Mouse (Mus musculus) liver, embryonic 13.5 days (tissue): ENCODE results near the gene Erc2. TPM values are rescaled to one million over a fixed set of nuclear protein-coding genes. Genes with fewer than 3 reads are reported as not detected.

Source experiments
- ATAC-seq: fragments of 200-750 bp; cut with Nextera tagmentation; 2 replicates; pipeline ENCODE4 v1.8.0; 2017; ENCODE audit warnings: low read depth, mild to moderate bottlenecking, moderate number of reproducible peaks, moderate library complexity
- DNase-seq: peaks from one replicate; pipeline ENCODE4 v3.0.0; 2022
- H3K27ac ChIP-seq: fragments of 300-500 bp; sonication (generic); 2 replicates; pipeline ENCODE4 v1.5.1; 2015; ENCODE audit warnings: moderate library complexity, mild to moderate bottlenecking, inconsistent platforms
- H3K27me3 ChIP-seq: fragments of 300-500 bp; sonication (generic); 2 replicates; pipeline ENCODE4 v1.6.1; 2015; ENCODE audit warnings: mild to moderate bottlenecking, inconsistent platforms
- H3K36me3 ChIP-seq: fragments of 300-500 bp; sonication (generic); 2 replicates; pipeline ENCODE4 v1.6.1; 2015; ENCODE audit warnings: mild to moderate bottlenecking, inconsistent platforms
- H3K4me1 ChIP-seq: fragments of 300-500 bp; sonication (generic); replicated peaks from 2 replicates; pipeline ENCODE4 v1.6.1; 2015; ENCODE audit warnings: inconsistent platforms
- H3K4me2 ChIP-seq: fragments of 300-500 bp; sonication (generic); 2 replicates; pipeline ENCODE4 v1.6.1; 2015; ENCODE audit warnings: inconsistent platforms, mild to moderate bottlenecking, moderate library complexity
- H3K4me3 ChIP-seq: fragments of 300-500 bp; sonication (generic); replicated peaks from 2 replicates; pipeline ENCODE4 v1.5.1; 2015; ENCODE audit warnings: mild to moderate bottlenecking, inconsistent platforms
- H3K9ac ChIP-seq: fragments of 300-500 bp; sonication (generic); 2 replicates; pipeline ENCODE4 v1.6.1; 2015; ENCODE audit warnings: mild to moderate bottlenecking, inconsistent platforms
- H3K9me3 ChIP-seq: fragments of 300-500 bp; sonication (generic); replicated peaks from 2 replicates; pipeline ENCODE4 v1.6.1; 2016; ENCODE audit warnings: inconsistent platforms
- WGBS: fragments of 180-500 bp; shearing (Covaris S2); methylation state at CpG from one replicate; pipeline ENCODE4 v1.1.7; 2015; ENCODE audit not compliant: insufficient replicate concordance; 5-methylcytosine and 5-hydroxymethylcytosine counted together
- polyA plus RNA-seq: library from polyadenylated mRNA; unstranded; fragments of >200 nt; fragmentation: Nextera tagmentation; extraction: Ambion mirVana; gene quantifications from 2 replicates; pipeline ENCODE4 v1.2.1, GENCODE M21; 2015

Gene Erc2
- polyA plus RNA-seq, 1 experiment from 2014 or later = 0.82 TPM

GRCm38 (mm10) chr14:28278951-28279350, 656.7 kb downstream of the Erc2 start:
- Histone ChIP-seq H3K4me2 (no peak overlapping the region), H3K4me3 (no peak overlapping the region), H3K9me3 (no peaks in the 10 kb centered on the region), H3K27ac (no peak overlapping the region), H3K27me3 (no peaks in the 10 kb centered on the region), H3K4me1 (no peaks in the 10 kb centered on the region), H3K9ac (no peak overlapping the region), H3K36me3 (no peaks in the 10 kb centered on the region)
- ATAC-seq = no peak
- DNase-seq = no peak
- WGBS = 57% methylated on average over 6 of the region's 6 CpGs

GRCm38 (mm10) chr14:28280376-28280775, 658.1 kb downstream of the Erc2 start:
- WGBS = 42% methylated on average over 1 of the region's 1 CpGs
- no peak overlapping the region for H3K4me2 ChIP-seq
- H3K27ac ChIP-seq = no peak overlapping the region
- no peak overlapping the region for H3K9ac ChIP-seq
- no peak overlapping the region for H3K4me3 ChIP-seq
- ATAC-seq (no peak), DNase-seq (no peak)
- H3K27me3 ChIP-seq = no peaks in the 10 kb centered on the region
- H3K9me3 ChIP-seq = no peaks in the 10 kb centered on the region
- no peaks in the 10 kb centered on the region for H3K36me3 ChIP-seq
- H3K4me1 ChIP-seq = no peaks in the 10 kb centered on the region

- no peak overlapping the region for H3K4me3 ChIP-seq
- H3K4me2 ChIP-seq = no peak overlapping the region
- no peaks in the 10 kb centered on the region for H3K36me3 ChIP-seq
- H3K27ac ChIP-seq = no peak overlapping the region
- H3K9ac ChIP-seq = no peak overlapping the region
- no peak for ATAC-seq
- no peak for DNase-seq
- H3K9me3 ChIP-seq = no peaks in the 10 kb centered on the region
- no peaks in the 10 kb centered on the region for H3K4me1 ChIP-seq
- no peaks in the 10 kb centered on the region for H3K27me3 ChIP-seq
- WGBS = 50% methylated on average over 1 of the region's 1 CpGs
Measured at GRCm38 (mm10) chr14:28283319-28284095, 661.3 kb downstream of the Erc2 start.

- H3K4me1 ChIP-seq = no peaks in the 10 kb centered on the region
- no peak overlapping the region for H3K4me2 ChIP-seq
- no peak for ATAC-seq
- H3K27ac ChIP-seq = no peak overlapping the region
- no peaks in the 10 kb centered on the region for H3K9me3 ChIP-seq
- H3K36me3 ChIP-seq = no peaks in the 10 kb centered on the region
- no peak for DNase-seq
- no peaks in the 10 kb centered on the region for H3K27me3 ChIP-seq
- no peak overlapping the region for H3K9ac ChIP-seq
- no peak overlapping the region for H3K4me3 ChIP-seq
Measured at GRCm38 (mm10) chr14:28286511-28286910, 664.3 kb downstream of the Erc2 start.

GRCm38 (mm10) chr14:28288196-28288595, 666.0 kb downstream of the Erc2 start:
- no peak for DNase-seq
- Histone ChIP-seq H3K36me3 (no peaks in the 10 kb centered on the region), H3K27ac (no peak overlapping the region), H3K4me2 (no peak overlapping the region), H3K27me3 (no peaks in the 10 kb centered on the region), H3K4me3 (no peak overlapping the region), H3K9me3 (no peaks in the 10 kb centered on the region), H3K4me1 (no peaks in the 10 kb centered on the region), H3K9ac (no peak overlapping the region)
- no peak for ATAC-seq
- WGBS = 71% methylated on average over 2 of the region's 2 CpGs

GRCm38 (mm10) chr14:28288926-28289325, 666.7 kb downstream of the Erc2 start:
- Histone ChIP-seq H3K9ac (no peak overlapping the region), H3K27ac (no peak overlapping the region), H3K4me2 (no peak overlapping the region), H3K36me3 (no peaks in the 10 kb centered on the region), H3K4me1 (no peaks in the 10 kb centered on the region), H3K4me3 (no peak overlapping the region), H3K27me3 (no peaks in the 10 kb centered on the region), H3K9me3 (no peaks in the 10 kb centered on the region)
- ATAC-seq (no peak), DNase-seq (no peak)
- WGBS = 63% methylated on average over 2 of the region's 2 CpGs

- Histone ChIP-seq H3K36me3 (no peaks in the 10 kb centered on the region), H3K4me2 (no peak overlapping the region), H3K9me3 (no peaks in the 10 kb centered on the region), H3K9ac (no peak overlapping the region), H3K27me3 (no peaks in the 10 kb centered on the region), H3K4me1 (no peaks in the 10 kb centered on the region), H3K27ac (no peak overlapping the region), H3K4me3 (no peak overlapping the region)
- DNase-seq (no peak), ATAC-seq (no peak)
- 60% methylated on average over 5 of the region's 5 CpGs for WGBS
Measured at GRCm38 (mm10) chr14:28293921-28294320, 671.7 kb downstream of the Erc2 start.

GRCm38 (mm10) chr14:28295145-28295544, 672.9 kb downstream of the Erc2 start:
- DNase-seq (no peak), ATAC-seq (no peak)
- H3K9me3 ChIP-seq = no peaks in the 10 kb centered on the region
- H3K36me3 ChIP-seq = no peaks in the 10 kb centered on the region
- H3K27ac ChIP-seq = no peak overlapping the region
- 52% methylated on average over 4 of the region's 4 CpGs for WGBS
- no peaks in the 10 kb centered on the region for H3K27me3 ChIP-seq
- H3K4me3 ChIP-seq = no peak overlapping the region
- no peak overlapping the region for H3K9ac ChIP-seq
- H3K4me2 ChIP-seq = no peak overlapping the region
- no peaks in the 10 kb centered on the region for H3K4me1 ChIP-seq

- H3K36me3 ChIP-seq = no peaks in the 10 kb centered on the region
- no peak overlapping the region for H3K4me3 ChIP-seq
- no peaks in the 10 kb centered on the region for H3K27me3 ChIP-seq
- ATAC-seq (no peak), DNase-seq (no peak)
- 57% methylated on average over 6 of the region's 6 CpGs for WGBS
- H3K27ac ChIP-seq = no peak overlapping the region
- no peaks in the 10 kb centered on the region for H3K9me3 ChIP-seq
- no peak overlapping the region for H3K9ac ChIP-seq
- H3K4me1 ChIP-seq = no peaks in the 10 kb centered on the region
- H3K4me2 ChIP-seq = no peak overlapping the region
Measured at GRCm38 (mm10) chr14:28300095-28300494, 677.9 kb downstream of the Erc2 start.

- Histone ChIP-seq H3K9ac (no peak overlapping the region), H3K4me2 (no peak overlapping the region), H3K36me3 (no peaks in the 10 kb centered on the region), H3K4me1 (no peaks in the 10 kb centered on the region), H3K9me3 (no peaks in the 10 kb centered on the region), H3K27me3 (no peaks in the 10 kb centered on the region), H3K4me3 (no peak overlapping the region), H3K27ac (no peak overlapping the region)
- DNase-seq (no peak), ATAC-seq (no peak)
- WGBS = 30% methylated on average over 5 of the region's 5 CpGs
Measured at GRCm38 (mm10) chr14:28301251-28301650, 679.0 kb downstream of the Erc2 start.

- WGBS = 62% methylated on average over 5 of the region's 5 CpGs
- no peak overlapping the region for H3K9ac ChIP-seq
- H3K36me3 ChIP-seq = no peaks in the 10 kb centered on the region
- H3K27me3 ChIP-seq = no peaks in the 10 kb centered on the region
- no peak for DNase-seq
- no peak for ATAC-seq
- H3K4me1 ChIP-seq = no peaks in the 10 kb centered on the region
- H3K27ac ChIP-seq = no peak overlapping the region
- H3K9me3 ChIP-seq = no peaks in the 10 kb centered on the region
- no peak overlapping the region for H3K4me2 ChIP-seq
- no peak overlapping the region for H3K4me3 ChIP-seq
Measured at GRCm38 (mm10) chr14:28304131-28304530, 681.9 kb downstream of the Erc2 start.

- H3K4me1 ChIP-seq = no peaks in the 10 kb centered on the region
- H3K27ac ChIP-seq = no peak overlapping the region
- no peaks in the 10 kb centered on the region for H3K36me3 ChIP-seq
- no peak for DNase-seq
- 55% methylated on average over 1 of the region's 1 CpGs for WGBS
- no peaks in the 10 kb centered on the region for H3K9me3 ChIP-seq
- no peak overlapping the region for H3K4me2 ChIP-seq
- no peaks in the 10 kb centered on the region for H3K27me3 ChIP-seq
- no peak overlapping the region for H3K9ac ChIP-seq
- H3K4me3 ChIP-seq = no peak overlapping the region
- no peak for ATAC-seq
Measured at GRCm38 (mm10) chr14:28308661-28309060, 686.4 kb downstream of the Erc2 start.
